Mouse (Mus musculus): Measurements from ENCODE around the gene Wfdc2. TPM values are rescaled to one million over a fixed set of nuclear protein-coding genes. Genes with fewer than 3 reads are reported as not detected.

Wfdc2 gene
- polyA plus RNA-seq, 1 experiment from 2014 or later, result 0.76 TPM

- no peaks in the 10 kb centered on the region for H3K9me3 ChIP-seq (ENCODE audit: control insufficient read depth, low read length)
- no peak overlapping the region for H3K4me2 ChIP-seq (ENCODE audit: low read depth, low read length)
- no peaks in the 10 kb centered on the region for H3K36me3 ChIP-seq (ENCODE audit: control insufficient read depth, insufficient read depth, low read length)
- H3K4me3 ChIP-seq (ENCODE audit: low read depth, low read length), result no peak overlapping the region
- H3K27ac ChIP-seq (ENCODE audit: low read depth, low read length), result no peak overlapping the region
- H3K9ac ChIP-seq (replicated peaks; ENCODE audit: low read depth, low read length), result no peak overlapping the region
- no peaks in the 10 kb centered on the region for H3K4me1 ChIP-seq (ENCODE audit: control insufficient read depth, insufficient read depth, low read length)
- ATAC-seq (ENCODE audit: low read depth), result no peak
- WGBS, result 78% methylated on average over 5 of the region's 5 CpGs
- no peaks in the 10 kb centered on the region for H3K27me3 ChIP-seq (ENCODE audit: control insufficient read depth, insufficient read depth, low read length)
Observed at GRCm38 (mm10) chr2:164542132-164542531, 20.1 kb upstream of the Wfdc2 start.

- no peak for ATAC-seq (ENCODE audit: low read depth)
- Histone ChIP-seq H3K27me3 (ENCODE audit: control insufficient read depth, insufficient read depth, low read length) (no peaks in the 10 kb centered on the region), H3K4me3 (ENCODE audit: low read depth, low read length) (no peak overlapping the region), H3K9ac (replicated peaks; ENCODE audit: low read depth, low read length) (no peak overlapping the region), H3K27ac (ENCODE audit: low read depth, low read length) (no peak overlapping the region), H3K36me3 (ENCODE audit: control insufficient read depth, insufficient read depth, low read length) (no peaks in the 10 kb centered on the region), H3K4me1 (ENCODE audit: control insufficient read depth, insufficient read depth, low read length) (no peaks in the 10 kb centered on the region), H3K9me3 (ENCODE audit: control insufficient read depth, low read length) (no peaks in the 10 kb centered on the region), H3K4me2 (ENCODE audit: low read depth, low read length) (no peak overlapping the region)
- 88% methylated on average over 7 of the region's 7 CpGs for WGBS
Observed at GRCm38 (mm10) chr2:164542598-164542997, 19.6 kb upstream of the Wfdc2 start.

GRCm38 (mm10) chr2:164543745-164544144 is 18.5 kb upstream of the Wfdc2 start:
- WGBS, result 84% methylated on average over 2 of the region's 2 CpGs
- no peak overlapping the region for H3K9ac ChIP-seq (replicated peaks; ENCODE audit: low read depth, low read length)
- no peak overlapping the region for H3K4me3 ChIP-seq (ENCODE audit: low read depth, low read length)
- H3K9me3 ChIP-seq (ENCODE audit: control insufficient read depth, low read length), result no peaks in the 10 kb centered on the region
- no peak for ATAC-seq (ENCODE audit: low read depth)
- no peaks in the 10 kb centered on the region for H3K36me3 ChIP-seq (ENCODE audit: control insufficient read depth, insufficient read depth, low read length)
- no peaks in the 10 kb centered on the region for H3K4me1 ChIP-seq (ENCODE audit: control insufficient read depth, insufficient read depth, low read length)
- H3K4me2 ChIP-seq (ENCODE audit: low read depth, low read length), result no peak overlapping the region
- no peaks in the 10 kb centered on the region for H3K27me3 ChIP-seq (ENCODE audit: control insufficient read depth, insufficient read depth, low read length)
- H3K27ac ChIP-seq (ENCODE audit: low read depth, low read length), result no peak overlapping the region

GRCm38 (mm10) chr2:164544454-164545097 is 17.6 kb upstream of the Wfdc2 start:
- no peaks in the 10 kb centered on the region for H3K4me1 ChIP-seq (ENCODE audit: control insufficient read depth, insufficient read depth, low read length)
- no peak for ATAC-seq (ENCODE audit: low read depth)
- 61% methylated on average over 5 of the region's 5 CpGs for WGBS
- H3K27ac ChIP-seq (ENCODE audit: low read depth, low read length), result no peak overlapping the region
- no peak overlapping the region for H3K9ac ChIP-seq (replicated peaks; ENCODE audit: low read depth, low read length)
- no peaks in the 10 kb centered on the region for H3K36me3 ChIP-seq (ENCODE audit: control insufficient read depth, insufficient read depth, low read length)
- H3K27me3 ChIP-seq (ENCODE audit: control insufficient read depth, insufficient read depth, low read length), result no peaks in the 10 kb centered on the region
- no peak overlapping the region for H3K4me3 ChIP-seq (ENCODE audit: low read depth, low read length)
- H3K9me3 ChIP-seq (ENCODE audit: control insufficient read depth, low read length), result no peaks in the 10 kb centered on the region
- no peak overlapping the region for H3K4me2 ChIP-seq (ENCODE audit: low read depth, low read length)

GRCm38 (mm10) chr2:164549338-164549737 is 12.9 kb upstream of the Wfdc2 start:
- Histone ChIP-seq H3K4me1 (ENCODE audit: control insufficient read depth, insufficient read depth, low read length) (no peaks in the 10 kb centered on the region), H3K4me3 (ENCODE audit: low read depth, low read length) (no peak overlapping the region), H3K9ac (replicated peaks; ENCODE audit: low read depth, low read length) (no peak overlapping the region), H3K36me3 (ENCODE audit: control insufficient read depth, insufficient read depth, low read length) (no peaks in the 10 kb centered on the region), H3K9me3 (ENCODE audit: control insufficient read depth, low read length) (no peaks in the 10 kb centered on the region), H3K4me2 (ENCODE audit: low read depth, low read length) (no peak overlapping the region), H3K27me3 (ENCODE audit: control insufficient read depth, insufficient read depth, low read length) (no peaks in the 10 kb centered on the region), H3K27ac (ENCODE audit: low read depth, low read length) (no peak overlapping the region)
- ATAC-seq (ENCODE audit: low read depth), result no peak
- 58% methylated on average over 4 of the region's 4 CpGs for WGBS

- H3K36me3 ChIP-seq (ENCODE audit: control insufficient read depth, insufficient read depth, low read length), result no peaks in the 10 kb centered on the region
- H3K4me1 ChIP-seq (ENCODE audit: control insufficient read depth, insufficient read depth, low read length), result no peaks in the 10 kb centered on the region
- no peak overlapping the region for H3K9ac ChIP-seq (replicated peaks; ENCODE audit: low read depth, low read length)
- no peak overlapping the region for H3K4me3 ChIP-seq (ENCODE audit: low read depth, low read length)
- WGBS, result 25% methylated on average over 10 of the region's 10 CpGs
- no peaks in the 10 kb centered on the region for H3K27me3 ChIP-seq (ENCODE audit: control insufficient read depth, insufficient read depth, low read length)
- no peak overlapping the region for H3K4me2 ChIP-seq (ENCODE audit: low read depth, low read length)
- no peak for ATAC-seq (ENCODE audit: low read depth)
- no peak overlapping the region for H3K27ac ChIP-seq (ENCODE audit: low read depth, low read length)
- no peaks in the 10 kb centered on the region for H3K9me3 ChIP-seq (ENCODE audit: control insufficient read depth, low read length)
Observed at GRCm38 (mm10) chr2:164549963-164550894, 12.0 kb upstream of the Wfdc2 start.

- Histone ChIP-seq H3K4me1 (ENCODE audit: control insufficient read depth, insufficient read depth, low read length) (no peaks in the 10 kb centered on the region), H3K9ac (replicated peaks; ENCODE audit: low read depth, low read length) (no peak overlapping the region), H3K4me2 (ENCODE audit: low read depth, low read length) (no peak overlapping the region), H3K4me3 (ENCODE audit: low read depth, low read length) (no peak overlapping the region), H3K9me3 (ENCODE audit: control insufficient read depth, low read length) (no peaks in the 10 kb centered on the region), H3K27ac (ENCODE audit: low read depth, low read length) (no peak overlapping the region), H3K27me3 (ENCODE audit: control insufficient read depth, insufficient read depth, low read length) (no peaks in the 10 kb centered on the region), H3K36me3 (ENCODE audit: control insufficient read depth, insufficient read depth, low read length) (no peaks in the 10 kb centered on the region)
- no peak for ATAC-seq (ENCODE audit: low read depth)
- WGBS, result 77% methylated on average over 2 of the region's 2 CpGs
Observed at GRCm38 (mm10) chr2:164550895-164551269, 11.3 kb upstream of the Wfdc2 start.

- no peak overlapping the region for H3K4me3 ChIP-seq (ENCODE audit: low read depth, low read length)
- no peak overlapping the region for H3K27ac ChIP-seq (ENCODE audit: low read depth, low read length)
- H3K4me2 ChIP-seq (ENCODE audit: low read depth, low read length), result no peak overlapping the region
- H3K36me3 ChIP-seq (ENCODE audit: control insufficient read depth, insufficient read depth, low read length), result no peaks in the 10 kb centered on the region
- ATAC-seq (ENCODE audit: low read depth), result no peak
- no peak overlapping the region for H3K9ac ChIP-seq (replicated peaks; ENCODE audit: low read depth, low read length)
- H3K4me1 ChIP-seq (ENCODE audit: control insufficient read depth, insufficient read depth, low read length), result no peaks in the 10 kb centered on the region
- no peaks in the 10 kb centered on the region for H3K27me3 ChIP-seq (ENCODE audit: control insufficient read depth, insufficient read depth, low read length)
- H3K9me3 ChIP-seq (ENCODE audit: control insufficient read depth, low read length), result no peaks in the 10 kb centered on the region
- 94% methylated on average over 9 of the region's 9 CpGs for WGBS
Observed at GRCm38 (mm10) chr2:164551502-164551901, 10.7 kb upstream of the Wfdc2 start.

GRCm38 (mm10) chr2:164558426-164558825 is 3.8 kb upstream of the Wfdc2 start:
- peaks cover 6% of the 10 kb centered on the region; the same call in 1 of the 2 replicates for H3K27me3 ChIP-seq (ENCODE audit: control insufficient read depth, insufficient read depth, low read length)
- H3K36me3 ChIP-seq (ENCODE audit: control insufficient read depth, insufficient read depth, low read length), result no peaks in the 10 kb centered on the region
- ATAC-seq (ENCODE audit: low read depth), result no peak
- H3K27ac ChIP-seq (ENCODE audit: low read depth, low read length), result no peak overlapping the region
- H3K4me3 ChIP-seq (ENCODE audit: low read depth, low read length), result no peak overlapping the region
- no peaks in the 10 kb centered on the region for H3K9me3 ChIP-seq (ENCODE audit: control insufficient read depth, low read length)
- H3K4me1 ChIP-seq (ENCODE audit: control insufficient read depth, insufficient read depth, low read length), result 0 out of 2 replicates have a peak, but pooled peaks cover 3% of the 10 kb centered on the region
- H3K4me2 ChIP-seq (ENCODE audit: low read depth, low read length), result no peak overlapping the region
- no peak overlapping the region for H3K9ac ChIP-seq (replicated peaks; ENCODE audit: low read depth, low read length)
- WGBS, result 83% methylated on average over 8 of the region's 8 CpGs

All from neural tube, embryonic 14.5 days (tissue).